ENCODE assay signal across 8 mouse cellular contexts in the genomic region with DNA sequence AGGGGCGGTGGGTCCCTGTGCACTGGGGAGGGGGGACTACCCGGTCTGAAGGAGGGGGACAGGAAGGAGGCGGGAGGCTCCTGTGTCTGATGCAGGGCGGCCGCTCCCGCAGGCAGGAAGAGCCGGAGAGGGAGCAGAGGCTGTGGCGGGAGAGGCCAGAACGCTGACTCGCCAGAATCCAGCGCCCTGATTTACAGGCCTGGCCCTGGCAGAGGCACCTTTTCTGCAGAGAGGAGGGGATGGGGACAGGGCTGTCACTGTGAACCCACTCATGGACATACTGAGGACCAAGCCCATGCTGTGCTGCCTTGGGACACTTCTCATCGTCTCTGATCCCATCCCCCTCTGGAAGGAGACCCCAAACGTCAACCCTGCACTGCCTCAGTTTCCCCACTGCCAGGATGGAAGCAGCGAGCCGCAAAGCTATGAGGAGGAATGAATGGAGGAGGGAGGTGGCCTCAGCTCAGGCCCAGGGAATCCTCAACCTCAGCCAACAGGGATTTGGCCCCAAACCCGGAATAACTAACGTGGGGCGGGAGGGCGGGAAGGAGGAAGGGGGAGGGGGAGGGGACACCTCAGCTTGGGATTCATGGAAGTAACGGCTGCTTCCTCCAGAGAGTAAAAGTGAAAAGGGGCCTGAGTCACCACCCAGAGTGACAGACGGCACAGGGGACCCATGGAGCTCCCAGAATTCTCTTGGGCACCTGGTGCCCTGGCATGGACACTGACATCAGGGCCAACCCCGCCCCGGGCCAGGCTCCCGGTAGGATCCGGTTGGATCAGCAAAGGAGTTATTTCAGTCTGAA. TPM values are rescaled to one million over a fixed set of nuclear protein-coding genes. Genes with fewer than 3 reads are reported as not detected.
DNase-seq lines count a peak whose midpoint lies in the region; ATAC-seq and TF ChIP-seq lines count a peak whose summit lies in the region.

No protein-coding gene starts in this region.

- peaks cover 98% of the 10 kb centered on the region for H3K27me3 ChIP-seq in embryonic facial prominence, embryonic 10.5 days (replicated peaks; ENCODE audit: low read depth, poor library complexity, severe bottlenecking)
- H3K27me3 ChIP-seq in kidney, adult 2 months (replicated peaks; ENCODE audit: control insufficient read depth, insufficient read depth, low read length): no peaks in the 10 kb centered on the region
- H3K27me3 ChIP-seq in liver, embryonic 12.5 days (replicated peaks): peaks cover 96% of the 10 kb centered on the region

- WGBS in embryonic facial prominence, embryonic 10.5 days: 5% methylated on average over 25 of the region's 25 CpGs
- 6% methylated on average over 24 of the region's 25 CpGs for WGBS in kidney, adult 2 months
- 11% methylated on average over 25 of the region's 25 CpGs for WGBS in liver, embryonic 12.5 days (ENCODE audit: insufficient replicate concordance)

- H3K4me2 ChIP-seq in liver, embryonic 12.5 days: peak overlapping the region; percentile 64; the same call in 1 of the 2 replicates

- DNase-seq in 3T3-L1 (ENCODE audit: low read depth, low spot score) (peak; percentile 81), ZHBTc4 (ENCODE audit: low read depth, low spot score) (peak; percentile 34)
- peak; percentile 44 for DNase-seq in embryonic facial prominence, embryonic 10.5 days (ENCODE audit: low spot score)
- DNase-seq in heart, adult 9 months (ENCODE audit: low spot score in 2 of 2): peak; percentile 79 to 82
- DNase-seq in kidney, adult 2 months: peak; percentile 90
- peak; percentile 22 for DNase-seq in ovary, adult 18-20 months (ENCODE audit: low spot score)
- DNase-seq in T-cell, adult 2 months (ENCODE audit: low spot score): no peak

- TF ChIP-seq POLR2A in kidney, adult 2 months (IDR thresholded peaks at IDR 0.05; ENCODE audit: low read depth, low read length): no peak

- H3K9me3 ChIP-seq in embryonic facial prominence, embryonic 10.5 days: 0 out of 2 replicates have a peak, but pooled peaks cover 4% of the 10 kb centered on the region
- no peaks in the 10 kb centered on the region for H3K9me3 ChIP-seq in liver, embryonic 12.5 days (replicated peaks)

- H3K9ac ChIP-seq in liver, embryonic 12.5 days: no peak overlapping the region

- TF ChIP-seq CTCF in kidney, adult 2 months (conservative IDR thresholded peaks at IDR 0.05; ENCODE audit: insufficient read depth, insufficient read length, low read depth, low read length): no peak

- peaks cover 46% of the 10 kb centered on the region for H3K4me1 ChIP-seq in embryonic facial prominence, embryonic 10.5 days
- H3K4me1 ChIP-seq in kidney, adult 2 months (ENCODE audit: control insufficient read depth, insufficient read depth, low read length): peaks cover 42% of the 10 kb centered on the region
- peaks cover 52% of the 10 kb centered on the region for H3K4me1 ChIP-seq in liver, embryonic 12.5 days

- H3K27ac ChIP-seq in embryonic facial prominence, embryonic 10.5 days (replicated peaks): no peak overlapping the region; the same call in 1 of the 2 replicates
- H3K27ac ChIP-seq in kidney, adult 2 months (ENCODE audit: insufficient read depth, low read depth, low read length): peak overlapping the region; percentile 92
- H3K27ac ChIP-seq in liver, embryonic 12.5 days: no peak overlapping the region; the same call in 1 of the 2 replicates

- ATAC-seq in liver, embryonic 12.5 days: no peak

- no peaks in the 10 kb centered on the region; the same call in 1 of the 2 replicates for H3K36me3 ChIP-seq in embryonic facial prominence, embryonic 10.5 days (replicated peaks)
- no peaks in the 10 kb centered on the region for H3K36me3 ChIP-seq in kidney, adult 2 months (ENCODE audit: control insufficient read depth, insufficient read depth, low read length)
- peaks cover 8% of the 10 kb centered on the region; the same call in 1 of the 2 replicates for H3K36me3 ChIP-seq in liver, embryonic 12.5 days

- H3K4me3 ChIP-seq in embryonic facial prominence, embryonic 10.5 days: peak overlapping the region; percentile 28
- H3K4me3 ChIP-seq in kidney, adult 2 months (ENCODE audit: insufficient read depth, low read depth, low read length): peak overlapping the region; percentile 85
- no peak overlapping the region for H3K4me3 ChIP-seq in liver, embryonic 12.5 days

RNA-seq across cellular contexts. Expression of a gene that starts 31.0 kb away (rescaled TPM):
- 12.5 and 20.2 TPM in 2 replicates for polyA plus RNA-seq in embryonic facial prominence, embryonic 10.5 days (2016; fragmentation: Nextera tagmentation; extraction: Ambion mirVana)
- polyA plus RNA-seq in kidney, adult 2 months (2012; rRNA removed): 64.7 and 82.5 TPM in 2 replicates
- 10.1 and 10.2 TPM in 2 replicates for polyA plus RNA-seq in liver, embryonic 12.5 days (2016; fragmentation: Nextera tagmentation; extraction: Ambion mirVana)

RNA-seq across cellular contexts. Expression of a gene that starts 31.6 kb away (rescaled TPM):
- 2.0 and 2.8 TPM in 2 replicates for polyA plus RNA-seq in embryonic facial prominence, embryonic 10.5 days (2016; fragmentation: Nextera tagmentation; extraction: Ambion mirVana)
- 693 and 694 TPM in 2 replicates for polyA plus RNA-seq in kidney, adult 2 months (2012; rRNA removed)
- 1.8 TPM in 2 replicates for polyA plus RNA-seq in liver, embryonic 12.5 days (2016; fragmentation: Nextera tagmentation; extraction: Ambion mirVana)

RNA-seq across cellular contexts. Expression of a gene that starts 35.6 kb away (rescaled TPM):
- polyA plus RNA-seq in embryonic facial prominence, embryonic 10.5 days (2016; fragmentation: Nextera tagmentation; extraction: Ambion mirVana): 1.8 and 3.1 TPM in 2 replicates
- polyA plus RNA-seq in kidney, adult 2 months (2012; rRNA removed): 1.0 and 2.8 TPM in 2 replicates
- polyA plus RNA-seq in liver, embryonic 12.5 days (2016; fragmentation: Nextera tagmentation; extraction: Ambion mirVana): 0.71 and 0.98 TPM in 2 replicates

RNA-seq across cellular contexts. Expression of a gene that starts 40.2 kb away (rescaled TPM):
- polyA plus RNA-seq in embryonic facial prominence, embryonic 10.5 days (2016; fragmentation: Nextera tagmentation; extraction: Ambion mirVana): 2.7 TPM in 2 replicates
- polyA plus RNA-seq in kidney, adult 2 months (2012; rRNA removed): 2.1 and 2.3 TPM in 2 replicates
- polyA plus RNA-seq in liver, embryonic 12.5 days (2016; fragmentation: Nextera tagmentation; extraction: Ambion mirVana): 0.68 and 1.2 TPM in 2 replicates

RNA-seq across cellular contexts. Expression of a gene that starts 40.2 kb away (rescaled TPM):
- 105 and 109 TPM in 2 replicates for polyA plus RNA-seq in embryonic facial prominence, embryonic 10.5 days (2016; fragmentation: Nextera tagmentation; extraction: Ambion mirVana)
- 60.6 and 79.8 TPM in 2 replicates for polyA plus RNA-seq in kidney, adult 2 months (2012; rRNA removed)
- 70.0 and 74.5 TPM in 2 replicates for polyA plus RNA-seq in liver, embryonic 12.5 days (2016; fragmentation: Nextera tagmentation; extraction: Ambion mirVana)

Comparison
In these comparisons a context has a peak if more than half of its experiments do, and no peak if none do; other contexts are left out.
1. RNA of a gene that starts 31.6 kb away (polyA plus RNA-seq): 693 to 694 TPM in kidney, adult 2 months; 2.0 to 2.8 TPM in embryonic facial prominence, embryonic 10.5 days and 1.8 TPM in liver, embryonic 12.5 days; every median in the first group is over 100 times any median in the second.